Mouse (Mus musculus): Measurements from ENCODE around the gene Gm21994. TPM values are rescaled to one million over a fixed set of nuclear protein-coding genes. Genes with fewer than 3 reads are reported as not detected.

The Gm21994 gene
- polyA plus RNA-seq, 1 experiment from 2014 or later = 2.4 TPM

Other genes starting within 250 kb of the Gm21994 start
- 6.9 and 7.4 TPM in 2 replicates for gene Zfp120, start 118.9 kb downstream of the Gm21994 start, polyA plus RNA-seq (2014; fragmentation: Nextera tagmentation; extraction: Ambion mirVana)
- gene Gm10770, start 75.9 kb downstream of the Gm21994 start, polyA plus RNA-seq (2014; fragmentation: Nextera tagmentation; extraction: Ambion mirVana) = not detected in 2 replicates
- not detected in 2 replicates for gene Gm14139, start 73.8 kb downstream of the Gm21994 start, polyA plus RNA-seq (2014; fragmentation: Nextera tagmentation; extraction: Ambion mirVana)
- gene Zfp937, start 37.5 kb downstream of the Gm21994 start, polyA plus RNA-seq (2014; fragmentation: Nextera tagmentation; extraction: Ambion mirVana) = 4.1 and 4.5 TPM in 2 replicates
- gene Gm14124, start 1.9 kb upstream of the Gm21994 start, polyA plus RNA-seq (2014; fragmentation: Nextera tagmentation; extraction: Ambion mirVana) = not detected in 2 replicates
- 1.5 and 2.7 TPM in 2 replicates for gene Gm10130, start 68.1 kb upstream of the Gm21994 start, polyA plus RNA-seq (2014; fragmentation: Nextera tagmentation; extraction: Ambion mirVana)
- 4.4 TPM in 2 replicates for gene 3300002I08Rik, start 107.2 kb upstream of the Gm21994 start, polyA plus RNA-seq (2014; fragmentation: Nextera tagmentation; extraction: Ambion mirVana)
- gene Zfp442, start 195.9 kb upstream of the Gm21994 start, polyA plus RNA-seq (2014; fragmentation: Nextera tagmentation; extraction: Ambion mirVana) = 3.1 and 4.0 TPM in 2 replicates
- 0.14 and 0.29 TPM in 2 replicates for gene Zfp345, start 229.5 kb upstream of the Gm21994 start, polyA plus RNA-seq (2014; fragmentation: Nextera tagmentation; extraction: Ambion mirVana)